Mouse (Mus musculus) intestine, postnatal 0 days (tissue): ENCODE data around the gene Nipal3. TPM values are rescaled to one million over a fixed set of nuclear protein-coding genes. Genes with fewer than 3 reads are reported as not detected.

Experiments
- ATAC-seq: fragments of 200-750 bp; cut with Nextera tagmentation; 2 replicates; pipeline ENCODE4 v1.8.0; 2017; ENCODE audit warnings: mild to moderate bottlenecking, moderate TSS enrichment, moderate library complexity
- H3K27ac ChIP-seq: fragments of 300-500 bp; sonication (generic); 2 replicates; pipeline ENCODE4 v1.5.1; 2014; ENCODE audit warnings: mild to moderate bottlenecking, low read depth, low read length, moderate library complexity
- H3K27me3 ChIP-seq: fragments of 300-500 bp; sonication (generic); replicated peaks from 2 replicates; pipeline ENCODE4 v1.6.1; 2014; ENCODE audit warnings: low read length, mixed read lengths; ENCODE audit not compliant: control insufficient read depth, insufficient read depth
- H3K36me3 ChIP-seq: fragments of 300-500 bp; sonication (generic); 2 replicates; pipeline ENCODE4 v1.6.1; 2014; ENCODE audit warnings: mild to moderate bottlenecking, moderate library complexity; ENCODE audit not compliant: control insufficient read depth, insufficient read depth
- H3K4me1 ChIP-seq: fragments of 300-500 bp; sonication (generic); replicated peaks from 2 replicates; pipeline ENCODE4 v1.6.1; 2014; ENCODE audit warnings: antibody characterized with exemption, low read length, mixed read lengths; ENCODE audit not compliant: control insufficient read depth, insufficient read depth
- H3K4me2 ChIP-seq: fragments of 300-500 bp; sonication (generic); replicated peaks from 2 replicates; pipeline ENCODE4 v1.6.1; 2014; ENCODE audit warnings: low read depth, mild to moderate bottlenecking, moderate library complexity
- H3K4me3 ChIP-seq: fragments of 300-500 bp; sonication (generic); 2 replicates; pipeline ENCODE4 v1.5.1; 2014; ENCODE audit warnings: low read depth, low read length
- H3K9ac ChIP-seq: fragments of 300-500 bp; sonication (generic); 2 replicates; pipeline ENCODE4 v1.6.1; 2014; ENCODE audit warnings: mild to moderate bottlenecking, low read depth, low read length
- H3K9me3 ChIP-seq: fragments of 300-500 bp; sonication (generic); 2 replicates; pipeline ENCODE4 v1.6.1; 2016; ENCODE audit warnings: mixed run types; ENCODE audit not compliant: control insufficient read depth
- CTCF ChIP-seq: sonication (generic); IDR thresholded peaks from 2 replicates; pipeline ENCODE4 v1.5.1; 2016; ENCODE audit warnings: low read depth, mild to moderate bottlenecking, control low read depth, antibody characterized with exemption, moderate library complexity
- WGBS: fragments of 180-500 bp; shearing (Covaris S2); extraction: QIAGEN DNeasy Blood & Tissue Kit; methylation state at CpG from one replicate; pipeline ENCODE4 v1.1.7; 2014; 5-methylcytosine and 5-hydroxymethylcytosine counted together
- polyA plus RNA-seq: library from polyadenylated mRNA; unstranded; fragments of >200 nt; fragmentation: Nextera tagmentation; extraction: Ambion mirVana; gene quantifications from 2 replicates; pipeline ENCODE4 v1.2.1, GENCODE M21; 2015

Gene Nipal3
- polyA plus RNA-seq: 5.7 TPM in 2 replicates

DNA sequence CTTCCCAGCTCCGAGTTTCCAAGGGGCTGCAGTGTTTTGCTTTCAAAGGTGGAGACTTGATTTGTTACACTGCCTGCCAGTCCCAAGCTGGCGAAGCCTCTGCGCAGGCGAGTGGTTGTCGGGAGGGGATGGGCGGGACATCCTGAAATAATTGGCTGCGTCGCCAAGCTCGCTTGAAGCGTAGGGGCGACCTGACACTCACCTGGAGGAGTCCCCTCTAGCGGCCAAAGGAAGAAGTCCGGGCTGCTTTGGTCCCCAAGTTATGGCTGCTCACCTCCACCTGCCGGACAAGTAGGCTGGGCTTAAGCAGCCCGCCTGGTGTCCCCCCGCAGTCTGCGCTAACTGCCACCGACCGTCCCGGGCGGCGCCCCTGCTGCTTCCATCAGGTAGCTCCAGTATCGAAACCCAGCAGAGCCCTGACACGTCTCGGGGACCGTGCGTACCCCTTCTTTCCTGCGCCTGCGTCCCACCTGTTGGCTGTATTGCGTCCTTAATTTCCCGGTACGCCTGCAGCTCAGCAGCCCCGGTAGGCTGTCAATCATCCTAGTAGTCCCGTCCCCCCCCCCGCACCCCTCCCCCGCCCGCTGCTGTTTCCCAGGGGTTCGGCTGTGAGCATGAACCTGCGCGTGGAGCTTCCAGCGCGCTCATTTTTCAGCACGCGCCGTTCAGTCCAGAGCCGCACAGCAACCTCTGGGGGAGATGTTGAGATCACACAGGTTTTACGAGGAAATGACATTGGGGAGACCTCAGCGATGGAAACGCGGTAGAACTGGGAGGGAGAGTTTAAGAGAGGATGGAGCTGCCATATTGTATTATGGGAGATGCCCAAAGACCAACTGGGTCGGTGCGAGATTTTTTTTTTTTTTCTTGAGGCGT lies at the start of gene Nipal3, which contains the start of gene Stpg1:
Nipal3 (minus strand) TSS at position 518 of the 876 bp plus-strand sequence.
Stpg1 (plus strand) TSS at position 270 of the 876 bp plus-strand sequence.
- peak within 1 kb of the TSS; percentile 46 for H3K27ac ChIP-seq
- no peaks in the 10 kb centered on the region for H3K27me3 ChIP-seq
- H3K4me3 ChIP-seq: peak within 1 kb of the TSS; percentile 69
- peak; percentile 97 for ATAC-seq
- peak within 1 kb of the TSS; percentile 95 for H3K4me2 ChIP-seq
- H3K9ac ChIP-seq: peak within 1 kb of the TSS; percentile 50; the same call in 1 of the 2 replicates
- no peaks in the 10 kb centered on the region; the same call in 1 of the 2 replicates for H3K4me1 ChIP-seq
- WGBS: under 1% methylated on average over 53 of the region's 53 CpGs
- TF ChIP-seq CTCF: peak; percentile 83
- H3K36me3 ChIP-seq: peaks cover 6% of the 10 kb centered on the region; the same call in 1 of the 2 replicates
- H3K9me3 ChIP-seq: no peaks in the 10 kb centered on the region

DNA sequence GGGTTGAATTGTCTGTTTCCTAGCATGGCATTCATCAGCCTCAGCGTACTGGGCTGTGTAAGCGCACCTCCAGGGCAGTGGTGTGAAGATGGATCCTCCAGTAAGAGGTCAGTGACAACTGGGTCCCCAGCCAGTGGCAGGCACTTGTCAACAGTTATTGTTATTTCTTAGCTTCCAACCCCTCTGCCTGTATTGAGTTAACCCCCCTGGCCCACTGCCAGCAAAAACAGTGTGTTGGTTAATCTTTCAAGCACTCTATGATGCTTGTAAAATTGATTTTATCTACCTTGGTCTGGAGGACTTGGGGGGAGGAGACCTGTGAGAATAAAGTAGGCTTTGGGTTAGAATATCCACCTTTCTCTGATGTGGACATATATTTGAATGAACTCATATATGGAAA lies 49.4 kb upstream of the Nipal3 start:
- TF ChIP-seq CTCF: no peak

DNA sequence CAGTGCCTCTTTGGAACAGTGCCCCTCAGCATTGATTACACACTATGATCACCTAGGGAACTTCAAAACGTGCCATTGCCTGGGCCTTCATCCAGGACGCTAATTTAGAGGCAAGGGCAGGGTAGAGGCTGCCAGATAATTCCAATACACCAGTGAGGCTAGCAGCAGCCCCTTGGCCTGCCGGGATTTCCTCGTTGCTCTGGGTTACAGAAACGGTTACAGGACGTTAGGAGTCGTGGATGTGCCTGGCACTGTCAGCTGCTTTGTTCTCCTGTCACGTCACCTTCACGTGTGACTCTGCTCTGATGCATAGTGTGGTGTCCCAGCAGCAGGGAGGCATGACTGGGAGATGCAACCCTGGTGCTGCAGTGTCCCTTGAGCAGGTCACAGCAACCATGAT lies 45.2 kb upstream of the Nipal3 start:
- H3K9me3 ChIP-seq: no peaks in the 10 kb centered on the region
- H3K27me3 ChIP-seq: no peaks in the 10 kb centered on the region
- no peak overlapping the region for H3K4me2 ChIP-seq
- 78% methylated on average over 9 of the region's 9 CpGs for WGBS
- H3K4me3 ChIP-seq: no peak overlapping the region
- H3K9ac ChIP-seq: no peak overlapping the region
- no peak overlapping the region for H3K27ac ChIP-seq
- H3K4me1 ChIP-seq: peaks cover 5% of the 10 kb centered on the region; the same call in 1 of the 2 replicates
- no peaks in the 10 kb centered on the region for H3K36me3 ChIP-seq
- ATAC-seq: no peak
- TF ChIP-seq CTCF: no peak

More for the DNA sequence above, 49.4 kb upstream of the Nipal3 start:
- no peaks in the 10 kb centered on the region for H3K9me3 ChIP-seq
- no peaks in the 10 kb centered on the region for H3K36me3 ChIP-seq
- 87% methylated on average over 2 of the region's 2 CpGs for WGBS
- H3K4me2 ChIP-seq: no peak overlapping the region
- H3K27me3 ChIP-seq: no peaks in the 10 kb centered on the region
- peaks cover 5% of the 10 kb centered on the region; the same call in 1 of the 2 replicates for H3K4me1 ChIP-seq
- no peak overlapping the region for H3K4me3 ChIP-seq
- no peak for ATAC-seq
- no peak overlapping the region for H3K27ac ChIP-seq
- H3K9ac ChIP-seq: no peak overlapping the region

DNA sequence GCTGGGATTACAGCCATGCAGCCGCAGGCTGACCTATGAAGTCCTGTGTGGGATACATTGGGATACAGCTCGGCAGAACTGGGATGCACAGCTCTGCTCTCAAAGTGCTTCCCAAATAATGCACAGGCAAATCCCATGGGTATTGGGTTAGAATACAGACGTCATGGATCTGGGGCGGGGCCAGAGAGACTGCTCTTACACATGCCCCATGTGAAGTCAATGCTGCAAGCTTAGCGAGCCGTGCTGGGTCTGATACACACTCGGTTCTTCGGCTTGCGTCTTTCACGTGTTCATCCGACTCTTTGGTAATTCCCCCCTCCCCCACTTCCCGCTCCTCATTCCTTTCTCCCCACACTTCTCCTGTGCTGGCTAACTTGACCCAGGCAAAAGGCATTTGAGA lies 44.2 kb upstream of the Nipal3 start:
- no peaks in the 10 kb centered on the region for H3K36me3 ChIP-seq
- no peaks in the 10 kb centered on the region for H3K27me3 ChIP-seq
- no peak overlapping the region for H3K4me2 ChIP-seq
- no peak for ATAC-seq
- WGBS: 87% methylated on average over 12 of the region's 12 CpGs
- H3K27ac ChIP-seq: no peak overlapping the region
- no peak for TF ChIP-seq CTCF
- no peaks in the 10 kb centered on the region for H3K9me3 ChIP-seq
- no peaks in the 10 kb centered on the region for H3K4me1 ChIP-seq
- no peak overlapping the region for H3K4me3 ChIP-seq
- H3K9ac ChIP-seq: no peak overlapping the region

DNA sequence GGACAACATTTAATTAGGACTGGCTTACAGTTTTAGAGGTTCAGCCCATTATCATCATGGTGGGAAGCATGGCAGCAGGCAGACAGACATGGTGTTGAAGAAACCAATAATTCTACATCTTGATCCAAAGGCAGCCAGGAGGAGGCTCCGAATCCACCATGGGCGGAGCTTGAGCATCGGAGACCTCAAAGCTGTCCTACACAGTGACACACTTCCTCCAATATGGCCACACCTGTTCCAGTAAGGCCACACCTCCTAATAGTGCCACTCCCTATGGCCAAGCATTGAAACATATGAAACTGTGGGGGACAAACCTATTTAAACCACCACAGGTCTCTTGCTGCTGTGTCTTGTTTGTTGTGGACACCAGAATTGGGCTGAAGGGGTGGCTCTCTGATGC lies 40.2 kb upstream of the Nipal3 start:
- no peak for TF ChIP-seq CTCF
- Histone ChIP-seq H3K4me2 (no peak overlapping the region), H3K36me3 (no peaks in the 10 kb centered on the region), H3K27me3 (no peaks in the 10 kb centered on the region), H3K4me1 (no peaks in the 10 kb centered on the region), H3K9me3 (no peaks in the 10 kb centered on the region), H3K4me3 (no peak overlapping the region), H3K27ac (no peak overlapping the region), H3K9ac (no peak overlapping the region)
- WGBS: 92% methylated on average over 3 of the region's 3 CpGs
- ATAC-seq: no peak

DNA sequence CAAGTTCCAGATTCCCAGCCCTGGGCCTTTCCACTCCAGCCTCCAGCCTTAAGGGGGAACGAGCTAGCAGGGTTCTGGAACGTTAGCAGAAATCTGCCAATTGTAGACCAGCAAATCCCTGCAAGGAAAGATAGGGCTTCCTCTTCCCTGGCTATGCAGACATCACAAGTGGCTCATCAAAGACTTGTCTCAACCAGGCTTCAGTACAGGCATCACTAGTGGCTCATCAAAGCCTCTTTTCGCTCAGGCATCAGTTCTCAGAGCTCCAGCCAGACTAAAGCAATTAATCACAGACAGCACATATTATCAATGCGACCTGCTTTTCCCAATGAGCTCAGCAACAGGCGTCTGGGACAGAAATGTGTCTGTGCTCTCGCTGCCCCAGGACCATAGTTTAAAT lies 38.2 kb upstream of the Nipal3 start:
- no peak for ATAC-seq
- Histone ChIP-seq H3K4me2 (no peak overlapping the region), H3K4me3 (no peak overlapping the region), H3K36me3 (no peaks in the 10 kb centered on the region), H3K27ac (no peak overlapping the region), H3K27me3 (no peaks in the 10 kb centered on the region), H3K9ac (no peak overlapping the region), H3K4me1 (no peaks in the 10 kb centered on the region), H3K9me3 (no peaks in the 10 kb centered on the region)
- WGBS: 73% methylated on average over 6 of the region's 6 CpGs
- no peak for TF ChIP-seq CTCF
